Mouse (Mus musculus): ENCODE results near the gene Fam49a. TPM values are rescaled to one million over a fixed set of nuclear protein-coding genes. Genes with fewer than 3 reads are reported as not detected.

Gene Fam49a
- polyA plus RNA-seq, 1 experiment from 2014 or later = 4.8 TPM

GRCm38 (mm10) chr12:12278464-12278872 lies 16.5 kb downstream of the Fam49a start:
- 66% methylated on average over 7 of the region's 7 CpGs for WGBS
- ATAC-seq (replicated peaks; ENCODE audit: low FRiP score) (no peak), DNase-seq (ENCODE audit: low spot score) (no peak)
- no peak overlapping the region for H3K9ac ChIP-seq (ENCODE audit: low read depth, low read length)
- H3K9me3 ChIP-seq (ENCODE audit: control insufficient read depth, low read length) = no peaks in the 10 kb centered on the region
- H3K4me2 ChIP-seq = no peak overlapping the region
- no peaks in the 10 kb centered on the region for H3K4me1 ChIP-seq (replicated peaks; ENCODE audit: control insufficient read depth, insufficient read depth, low read length)
- H3K4me3 ChIP-seq (ENCODE audit: low read depth, low read length) = no peak overlapping the region
- no peak overlapping the region for H3K27ac ChIP-seq (ENCODE audit: low read depth, low read length)
- no peaks in the 10 kb centered on the region for H3K27me3 ChIP-seq (replicated peaks; ENCODE audit: control insufficient read depth, insufficient read depth, low read length)
- H3K36me3 ChIP-seq (ENCODE audit: control insufficient read depth, insufficient read depth, low read length) = no peaks in the 10 kb centered on the region

GRCm38 (mm10) chr12:12283702-12284288 lies 21.9 kb downstream of the Fam49a start:
- Histone ChIP-seq H3K4me3 (ENCODE audit: low read depth, low read length) (no peak overlapping the region), H3K9ac (ENCODE audit: low read depth, low read length) (no peak overlapping the region), H3K9me3 (ENCODE audit: control insufficient read depth, low read length) (no peaks in the 10 kb centered on the region), H3K4me1 (replicated peaks; ENCODE audit: control insufficient read depth, insufficient read depth, low read length) (no peaks in the 10 kb centered on the region; the same call in 1 of the 2 replicates), H3K36me3 (ENCODE audit: control insufficient read depth, insufficient read depth, low read length) (no peaks in the 10 kb centered on the region), H3K27me3 (replicated peaks; ENCODE audit: control insufficient read depth, insufficient read depth, low read length) (no peaks in the 10 kb centered on the region), H3K27ac (ENCODE audit: low read depth, low read length) (no peak overlapping the region), H3K4me2 (no peak overlapping the region)
- WGBS = 84% methylated on average over 10 of the region's 10 CpGs
- ATAC-seq (replicated peaks; ENCODE audit: low FRiP score) (no peak), DNase-seq (ENCODE audit: low spot score) (no peak)

GRCm38 (mm10) chr12:12284521-12284920 lies 22.6 kb downstream of the Fam49a start:
- ATAC-seq (replicated peaks; ENCODE audit: low FRiP score) (no peak), DNase-seq (ENCODE audit: low spot score) (no peak)
- H3K9ac ChIP-seq (ENCODE audit: low read depth, low read length) = no peak overlapping the region
- H3K4me2 ChIP-seq = no peak overlapping the region
- WGBS = 78% methylated on average over 6 of the region's 6 CpGs
- H3K27me3 ChIP-seq (replicated peaks; ENCODE audit: control insufficient read depth, insufficient read depth, low read length) = no peaks in the 10 kb centered on the region
- H3K4me3 ChIP-seq (ENCODE audit: low read depth, low read length) = no peak overlapping the region
- no peak overlapping the region for H3K27ac ChIP-seq (ENCODE audit: low read depth, low read length)
- no peaks in the 10 kb centered on the region for H3K36me3 ChIP-seq (ENCODE audit: control insufficient read depth, insufficient read depth, low read length)
- H3K9me3 ChIP-seq (ENCODE audit: control insufficient read depth, low read length) = no peaks in the 10 kb centered on the region
- no peaks in the 10 kb centered on the region; the same call in 1 of the 2 replicates for H3K4me1 ChIP-seq (replicated peaks; ENCODE audit: control insufficient read depth, insufficient read depth, low read length)

GRCm38 (mm10) chr12:12287131-12287786 lies 25.3 kb downstream of the Fam49a start:
- no peak overlapping the region for H3K27ac ChIP-seq (ENCODE audit: low read depth, low read length)
- no peaks in the 10 kb centered on the region; the same call in 1 of the 2 replicates for H3K4me1 ChIP-seq (replicated peaks; ENCODE audit: control insufficient read depth, insufficient read depth, low read length)
- DNase-seq (ENCODE audit: low spot score) (no peak), ATAC-seq (replicated peaks; ENCODE audit: low FRiP score) (no peak)
- no peak overlapping the region for H3K4me3 ChIP-seq (ENCODE audit: low read depth, low read length)
- peak overlapping the region; percentile 17; the same call in 1 of the 2 replicates for H3K9ac ChIP-seq (ENCODE audit: low read depth, low read length)
- 42% methylated on average over 9 of the region's 9 CpGs for WGBS
- H3K9me3 ChIP-seq (ENCODE audit: control insufficient read depth, low read length) = no peaks in the 10 kb centered on the region
- no peaks in the 10 kb centered on the region for H3K27me3 ChIP-seq (replicated peaks; ENCODE audit: control insufficient read depth, insufficient read depth, low read length)
- H3K36me3 ChIP-seq (ENCODE audit: control insufficient read depth, insufficient read depth, low read length) = no peaks in the 10 kb centered on the region
- H3K4me2 ChIP-seq = no peak overlapping the region

- no peak overlapping the region for H3K9ac ChIP-seq (ENCODE audit: low read depth, low read length)
- ATAC-seq (replicated peaks; ENCODE audit: low FRiP score) = no peak
- H3K4me1 ChIP-seq (replicated peaks; ENCODE audit: control insufficient read depth, insufficient read depth, low read length) = no peaks in the 10 kb centered on the region; the same call in 1 of the 2 replicates
These were observed 25.8 kb downstream of the Fam49a start for GRCm38 (mm10) chr12:12287787-12288132.

GRCm38 (mm10) chr12:12288586-12288985 lies 26.6 kb downstream of the Fam49a start:
- H3K36me3 ChIP-seq (ENCODE audit: control insufficient read depth, insufficient read depth, low read length) = no peaks in the 10 kb centered on the region
- H3K4me2 ChIP-seq = no peak overlapping the region
- no peaks in the 10 kb centered on the region for H3K9me3 ChIP-seq (ENCODE audit: control insufficient read depth, low read length)
- DNase-seq (ENCODE audit: low spot score) (no peak), ATAC-seq (replicated peaks; ENCODE audit: low FRiP score) (no peak)
- no peak overlapping the region for H3K27ac ChIP-seq (ENCODE audit: low read depth, low read length)
- no peak overlapping the region for H3K4me3 ChIP-seq (ENCODE audit: low read depth, low read length)
- H3K27me3 ChIP-seq (replicated peaks; ENCODE audit: control insufficient read depth, insufficient read depth, low read length) = no peaks in the 10 kb centered on the region
- WGBS = 97% methylated on average over 1 of the region's 1 CpGs
- no peaks in the 10 kb centered on the region; the same call in 1 of the 2 replicates for H3K4me1 ChIP-seq (replicated peaks; ENCODE audit: control insufficient read depth, insufficient read depth, low read length)
- H3K9ac ChIP-seq (ENCODE audit: low read depth, low read length) = no peak overlapping the region

More at GRCm38 (mm10) chr12:12287787-12288132, 25.8 kb downstream of the Fam49a start:
- Histone ChIP-seq H3K4me3 (ENCODE audit: low read depth, low read length) (no peak overlapping the region), H3K4me2 (no peak overlapping the region), H3K27me3 (replicated peaks; ENCODE audit: control insufficient read depth, insufficient read depth, low read length) (no peaks in the 10 kb centered on the region), H3K36me3 (ENCODE audit: control insufficient read depth, insufficient read depth, low read length) (no peaks in the 10 kb centered on the region), H3K27ac (ENCODE audit: low read depth, low read length) (no peak overlapping the region), H3K9me3 (ENCODE audit: control insufficient read depth, low read length) (no peaks in the 10 kb centered on the region)
- no peak for DNase-seq (ENCODE audit: low spot score)
- WGBS = 61% methylated on average over 6 of the region's 6 CpGs

GRCm38 (mm10) chr12:12289636-12290035 lies 27.7 kb downstream of the Fam49a start:
- Histone ChIP-seq H3K4me3 (ENCODE audit: low read depth, low read length) (no peak overlapping the region), H3K4me2 (no peak overlapping the region), H3K27ac (ENCODE audit: low read depth, low read length) (no peak overlapping the region), H3K9ac (ENCODE audit: low read depth, low read length) (no peak overlapping the region), H3K27me3 (replicated peaks; ENCODE audit: control insufficient read depth, insufficient read depth, low read length) (no peaks in the 10 kb centered on the region), H3K36me3 (ENCODE audit: control insufficient read depth, insufficient read depth, low read length) (no peaks in the 10 kb centered on the region), H3K9me3 (ENCODE audit: control insufficient read depth, low read length) (no peaks in the 10 kb centered on the region), H3K4me1 (replicated peaks; ENCODE audit: control insufficient read depth, insufficient read depth, low read length) (no peaks in the 10 kb centered on the region; the same call in 1 of the 2 replicates)
- DNase-seq (ENCODE audit: low spot score) (no peak), ATAC-seq (replicated peaks; ENCODE audit: low FRiP score) (no peak)
- WGBS = 78% methylated on average over 3 of the region's 3 CpGs

- H3K4me2 ChIP-seq = no peak overlapping the region
- H3K36me3 ChIP-seq (ENCODE audit: control insufficient read depth, insufficient read depth, low read length) = no peaks in the 10 kb centered on the region
- H3K4me3 ChIP-seq (ENCODE audit: low read depth, low read length) = no peak overlapping the region
- DNase-seq (ENCODE audit: low spot score) = no peak
- no peak overlapping the region for H3K27ac ChIP-seq (ENCODE audit: low read depth, low read length)
- WGBS = 41% methylated on average over 5 of the region's 5 CpGs
- no peak overlapping the region for H3K9ac ChIP-seq (ENCODE audit: low read depth, low read length)
- no peaks in the 10 kb centered on the region; the same call in 1 of the 2 replicates for H3K4me1 ChIP-seq (replicated peaks; ENCODE audit: control insufficient read depth, insufficient read depth, low read length)
- no peaks in the 10 kb centered on the region for H3K27me3 ChIP-seq (replicated peaks; ENCODE audit: control insufficient read depth, insufficient read depth, low read length)
- ATAC-seq (replicated peaks; ENCODE audit: low FRiP score) = no peak
- H3K9me3 ChIP-seq (ENCODE audit: control insufficient read depth, low read length) = no peaks in the 10 kb centered on the region
These were observed 30.2 kb downstream of the Fam49a start for GRCm38 (mm10) chr12:12292043-12292618.
